ENCODE assay signal across 8 mouse cellular contexts in genomic region chr12:11149121-11149420, GRCm38 (mm10). TPM values are rescaled to one million over a fixed set of nuclear protein-coding genes. Genes with fewer than 3 reads are reported as not detected.
A peak's percentile ranks its signal among the peaks of the same experiment; 100 is the strongest.
DNase-seq lines count a peak whose midpoint lies in the region; ATAC-seq and TF ChIP-seq lines count a peak whose summit lies in the region.

No protein-coding gene starts in this region.

- 0 out of 2 replicates have a peak overlapping the region, but pooled peaks have one; percentile 40 for H3K9ac ChIP-seq in heart, embryonic 11.5 days (ENCODE audit: low read depth, low read length)
- H3K9ac ChIP-seq in midbrain, embryonic 11.5 days (ENCODE audit: low read length) = peak overlapping the region; percentile 56; the same call in 1 of the 2 replicates

- no peak overlapping the region for H3K27ac ChIP-seq in heart, embryonic 11.5 days (ENCODE audit: low read depth, low read length)
- H3K27ac ChIP-seq in brown adipose tissue, adult 24 weeks (replicated peaks; ENCODE audit: low read depth, low read length) = no peak overlapping the region
- H3K27ac ChIP-seq in hindbrain, embryonic 10.5 days = no peak overlapping the region
- no peak overlapping the region for H3K27ac ChIP-seq in midbrain, embryonic 11.5 days (ENCODE audit: low read depth, low read length)
- no peak overlapping the region for H3K27ac ChIP-seq in cerebellum, adult 2 months (ENCODE audit: insufficient read depth, low read length)

- peak overlapping the region; percentile 62 for H3K4me3 ChIP-seq in heart, embryonic 11.5 days (ENCODE audit: low read depth, low read length)
- H3K4me3 ChIP-seq in brown adipose tissue, adult 24 weeks (ENCODE audit: insufficient read depth, low read depth, low read length) = peak overlapping the region; percentile 69
- peak overlapping the region; percentile 67 for H3K4me3 ChIP-seq in hindbrain, embryonic 10.5 days
- H3K4me3 ChIP-seq in midbrain, embryonic 11.5 days (ENCODE audit: low read depth, low read length) = peak overlapping the region; percentile 57
- H3K4me3 ChIP-seq in cerebellum, adult 2 months (replicated peaks; ENCODE audit: insufficient read depth, low read depth, low read length) = no peak overlapping the region

- no peak for TF ChIP-seq POLR2A in cerebellum, adult 2 months (IDR thresholded peaks at IDR 0.05; ENCODE audit: borderline replicate concordance, insufficient read depth, low read length)

- no peaks in the 10 kb centered on the region for H3K4me1 ChIP-seq in heart, embryonic 11.5 days (ENCODE audit: control insufficient read depth, insufficient read depth, low read length)
- H3K4me1 ChIP-seq in brown adipose tissue, adult 24 weeks (ENCODE audit: control insufficient read depth, insufficient read depth, insufficient read length, low read length) = no peaks in the 10 kb centered on the region
- H3K4me1 ChIP-seq in hindbrain, embryonic 10.5 days (replicated peaks) = peaks cover 24% of the 10 kb centered on the region
- H3K4me1 ChIP-seq in midbrain, embryonic 11.5 days (ENCODE audit: control insufficient read depth, insufficient read depth, low read length) = peaks cover 3% of the 10 kb centered on the region
- no peaks in the 10 kb centered on the region for H3K4me1 ChIP-seq in cerebellum, adult 2 months (ENCODE audit: control insufficient read depth, insufficient read depth, low read length)

- no peaks in the 10 kb centered on the region for H3K36me3 ChIP-seq in heart, embryonic 11.5 days (ENCODE audit: control insufficient read depth, insufficient read depth, low read length)
- no peaks in the 10 kb centered on the region for H3K36me3 ChIP-seq in hindbrain, embryonic 10.5 days
- H3K36me3 ChIP-seq in midbrain, embryonic 11.5 days (ENCODE audit: control insufficient read depth, insufficient read depth, low read length) = no peaks in the 10 kb centered on the region

- TF ChIP-seq CTCF in cerebellum, adult 2 months (IDR thresholded peaks at IDR 0.05; ENCODE audit: borderline replicate concordance, insufficient read depth, low read depth, low read length) = no peak

- ATAC-seq in heart, embryonic 11.5 days (replicated peaks; ENCODE audit: insufficient number of reproducible peaks, low FRiP score, low TSS enrichment) = no peak
- ATAC-seq in midbrain, embryonic 11.5 days (ENCODE audit: low FRiP score) = no peak

- H3K9me3 ChIP-seq in heart, embryonic 11.5 days (replicated peaks; ENCODE audit: control insufficient read depth, low read length) = no peaks in the 10 kb centered on the region
- H3K9me3 ChIP-seq in hindbrain, embryonic 10.5 days = no peaks in the 10 kb centered on the region
- H3K9me3 ChIP-seq in midbrain, embryonic 11.5 days (ENCODE audit: control insufficient read depth, low read length) = no peaks in the 10 kb centered on the region

- under 1% methylated on average over 14 of the region's 14 CpGs for WGBS in heart, embryonic 11.5 days (ENCODE audit: insufficient replicate concordance)
- under 1% methylated on average over 14 of the region's 14 CpGs for WGBS in hindbrain, embryonic 10.5 days
- 3% methylated on average over 14 of the region's 14 CpGs for WGBS in midbrain, embryonic 11.5 days
- WGBS in cerebellum, adult 2 months = 1% methylated on average over 14 of the region's 14 CpGs

- no peak for DNase-seq in heart, adult 18-20 months
- DNase-seq in hindbrain, embryonic 10.5 days (ENCODE audit: low spot score) = no peak
- peak; percentile 92 for DNase-seq in midbrain, embryonic 11.5 days (ENCODE audit: low spot score, missing footprints)
- DNase-seq in cerebellum, postnatal 25 days = no peak
- no peak for DNase-seq in cerebellum, adult 2 months
- no peak for DNase-seq in adrenal gland, adult 18-20 months (ENCODE audit: low spot score in 2 of 2)

- H3K27me3 ChIP-seq in heart, embryonic 11.5 days (ENCODE audit: control insufficient read depth, insufficient read depth, low read length) = peaks cover 47% of the 10 kb centered on the region
- H3K27me3 ChIP-seq in hindbrain, embryonic 10.5 days (ENCODE audit: insufficient read depth, poor library complexity, severe bottlenecking) = peaks cover 60% of the 10 kb centered on the region
- peaks cover 35% of the 10 kb centered on the region for H3K27me3 ChIP-seq in midbrain, embryonic 11.5 days (ENCODE audit: control insufficient read depth, insufficient read depth, low read length)
- H3K27me3 ChIP-seq in cerebellum, adult 2 months (ENCODE audit: control insufficient read depth, insufficient read depth, low read length) = no peaks in the 10 kb centered on the region; the same call in 1 of the 2 replicates

- peak overlapping the region; percentile 99 for H3K4me2 ChIP-seq in heart, embryonic 11.5 days
- peak overlapping the region; percentile 98 for H3K4me2 ChIP-seq in midbrain, embryonic 11.5 days

RNA-seq across cellular contexts. Expression of gene Kcns3, which starts 1.8 kb away (rescaled TPM):
- polyA plus RNA-seq in heart, embryonic 11.5 days (2014; fragmentation: Nextera tagmentation; extraction: Ambion mirVana) = 0.50 and 0.66 TPM in 2 replicates
- total RNA-seq in heart, adult 18-20 months (2021) = under 1 TPM; 0.84 to 0.90 TPM
- 9.7 and 11.2 TPM in 2 replicates for polyA plus RNA-seq in brown adipose tissue, adult 24 weeks (2012; ENCODE audit: insufficient read depth, insufficient read length, missing spikeins)
- polyA plus RNA-seq in hindbrain, embryonic 10.5 days (2016; fragmentation: Nextera tagmentation; extraction: Ambion mirVana) = 0.39 and 0.44 TPM in 2 replicates
- 0.26 and 0.34 TPM in 2 replicates for polyA plus RNA-seq in midbrain, embryonic 11.5 days (2014; fragmentation: Nextera tagmentation; extraction: Ambion mirVana)
- polyA plus RNA-seq in cerebellum, adult 2 months (2012; rRNA removed) = 7.0 and 9.1 TPM in 2 replicates
- 1 to 10 TPM; 3.2 to 8.9 TPM for total RNA-seq in adrenal gland, adult 18-20 months (2021)

RNA-seq across cellular contexts. Expression of gene Msgn1, which starts 59.7 kb away (rescaled TPM):
- polyA plus RNA-seq in heart, embryonic 11.5 days (2014; fragmentation: Nextera tagmentation; extraction: Ambion mirVana) = not detected in 2 replicates
- not detected for total RNA-seq in heart, adult 18-20 months (2021)
- not detected in 2 replicates for polyA plus RNA-seq in brown adipose tissue, adult 24 weeks (2012; ENCODE audit: insufficient read depth, insufficient read length, missing spikeins)
- polyA plus RNA-seq in hindbrain, embryonic 10.5 days (2016; fragmentation: Nextera tagmentation; extraction: Ambion mirVana) = not detected in 2 replicates
- not detected in 2 replicates for polyA plus RNA-seq in midbrain, embryonic 11.5 days (2014; fragmentation: Nextera tagmentation; extraction: Ambion mirVana)
- polyA plus RNA-seq in cerebellum, adult 2 months (2012; rRNA removed) = not detected in 2 replicates
- not detected for total RNA-seq in adrenal gland, adult 18-20 months (2021)
